Mouse (Mus musculus) kidney, adult 2 months (tissue): ENCODE measurements around the gene Gjb1.

Source experiments
- CTCF ChIP-seq: fragments of 200-500 bp; conservative IDR thresholded peaks from 2 replicates; pipeline ENCODE4 v1.5.1; 2011; ENCODE audit warnings: low read depth, mild to moderate bottlenecking, control low read depth, low read length, moderate library complexity, mixed read lengths; ENCODE audit not compliant: insufficient read depth, insufficient read length
- POLR2A ChIP-seq: fragments of 200-500 bp; IDR thresholded peaks from one replicate; pipeline ENCODE4 v1.6.1; 2011; ENCODE audit warnings: low read depth, low read length, control low read depth

DNA sequence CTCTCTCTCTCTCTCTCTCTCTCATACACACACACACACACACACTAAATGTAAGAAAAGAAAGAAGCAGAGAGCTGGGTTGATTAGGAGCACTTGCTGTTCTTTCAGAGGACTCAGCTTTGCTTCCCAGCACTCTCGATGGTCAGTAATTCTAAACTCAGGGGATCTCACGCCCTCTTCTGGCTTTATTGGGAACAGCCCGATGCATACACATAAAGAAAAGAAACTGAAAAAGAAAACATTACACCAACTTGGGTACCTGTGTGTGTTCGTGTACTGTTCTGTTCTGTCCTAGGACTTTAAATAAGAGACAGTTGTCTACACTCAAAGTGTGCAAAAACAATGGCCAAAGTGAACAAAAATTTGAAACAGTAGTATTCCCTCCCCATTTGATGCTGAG lies 37.5 kb upstream of the Gjb1 start:
- TF ChIP-seq CTCF (no peak), POLR2A (no peak)
